Mouse (Mus musculus): ENCODE data around the gene Srrm2.

DNA sequence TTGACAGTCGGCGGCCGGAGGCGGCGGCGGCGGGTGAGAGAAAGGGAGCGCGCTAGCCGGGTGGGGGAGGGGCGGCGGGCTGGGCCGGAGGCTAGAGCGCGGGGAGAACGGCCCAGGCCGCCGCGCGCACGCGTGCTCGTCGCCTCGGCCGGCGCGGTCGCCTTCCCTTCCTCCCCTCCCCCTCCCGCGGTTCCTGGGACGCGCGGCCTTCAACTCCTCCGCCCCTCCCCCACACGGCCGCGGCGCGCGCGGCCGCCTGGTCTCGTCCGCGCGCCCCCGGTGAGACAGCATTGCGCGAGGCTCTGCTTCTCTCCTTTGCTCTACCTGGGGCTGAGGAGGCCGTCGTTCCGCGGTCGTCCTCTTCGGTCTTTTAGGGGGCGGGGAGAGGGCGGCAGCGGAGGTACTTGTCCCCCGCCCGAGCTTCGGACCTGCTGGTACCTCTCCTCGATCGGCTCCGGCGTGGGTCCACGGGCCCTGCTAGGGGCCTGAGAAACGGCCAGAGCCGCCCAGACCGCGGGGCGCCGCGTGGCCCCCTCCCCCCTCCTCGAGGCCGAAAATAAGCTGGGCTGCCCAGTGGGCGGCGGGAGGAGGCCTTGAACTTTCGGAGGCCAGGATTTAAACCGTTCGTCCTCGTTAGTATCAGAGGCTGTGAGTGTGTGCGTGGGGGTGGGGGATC is 13.2 kb downstream of the Srrm2 start:
- TF ChIP-seq CTCF (IDR thresholded peaks at IDR 0.05; ENCODE audit: low read depth) = no peak
- TF ChIP-seq EP300 (IDR thresholded peaks at IDR 0.05; ENCODE audit: low read depth) = no peak

Data from liver, postnatal 0 days (tissue).